Mouse (Mus musculus) stomach, postnatal 0 days (tissue): ENCODE measurements around the gene Astn1.

Experiments used
- CTCF ChIP-seq: IDR thresholded peaks from 2 replicates; pipeline ENCODE4 v1.5.1; 2016; ENCODE audit warnings: antibody characterized with exemption, low read depth, mild to moderate bottlenecking, moderate library complexity
- EP300 ChIP-seq: optimal IDR thresholded peaks from 2 replicates; pipeline ENCODE3; 2016; ENCODE audit warnings: antibody characterized with exemption

- no peak for TF ChIP-seq CTCF
- TF ChIP-seq EP300 = no peak
These were observed 90.6 kb downstream of the Astn1 start for GRCm38 (mm10) chr1:158452675-158453074.
